Mouse (Mus musculus): Measurements from ENCODE around the gene Pitx2.

- TF ChIP-seq CTCF (IDR thresholded peaks at IDR 0.05; ENCODE audit: low read depth) (no peak), EP300 (IDR thresholded peaks at IDR 0.05; ENCODE audit: low read depth) (no peak)
Observed at GRCm38 (mm10) chr3:129158812-129159370, 40.8 kb upstream of the Pitx2 start.

Data from liver, postnatal 0 days (tissue).